Mouse (Mus musculus): ENCODE data around the gene Pdcd2l. TPM values are rescaled to one million over a fixed set of nuclear protein-coding genes. Genes with fewer than 3 reads are reported as not detected.

The Pdcd2l gene
- polyA plus RNA-seq, 1 experiment from 2014 or later: 54.3 TPM

GRCm38 (mm10) chr7:34141123-34141522, 55.3 kb downstream of the Pdcd2l start:
- H3K4me3 ChIP-seq (ENCODE audit: control insufficient read depth in 1 of 2, insufficient read depth in 1 of 2, low read depth in 1 of 2, low read length in 2 of 2): no peak overlapping the region
- no peaks in the 10 kb centered on the region for H3K9me3 ChIP-seq (ENCODE audit: control insufficient read depth, low read length)
- no peak overlapping the region for H3K4me2 ChIP-seq (ENCODE audit: low read length)
- H3K9ac ChIP-seq (ENCODE audit: low read length): no peak overlapping the region
- 92% methylated on average over 13 of the region's 13 CpGs for WGBS
- no peak overlapping the region for H3K27ac ChIP-seq (replicated peaks in 1 of 2; ENCODE audit: control insufficient read depth in 1 of 2, insufficient read depth in 1 of 2, low read depth in 2 of 2, low read length in 2 of 2)
- H3K4me1 ChIP-seq (ENCODE audit: control insufficient read depth in 2 of 2, insufficient read depth in 2 of 2, low read length in 2 of 2): no peaks in the 10 kb centered on the region
- no peak for ATAC-seq (ENCODE audit: insufficient number of reproducible peaks, insufficient read depth, low FRiP score, low read depth)
- peaks cover 63% of the 10 kb centered on the region for H3K36me3 ChIP-seq (ENCODE audit: control insufficient read depth, insufficient read depth, low read length)
- H3K27me3 ChIP-seq (ENCODE audit: control insufficient read depth, insufficient read depth, low read length): no peaks in the 10 kb centered on the region

- no peaks in the 10 kb centered on the region for H3K9me3 ChIP-seq (ENCODE audit: control insufficient read depth, low read length)
- 91% methylated on average over 6 of the region's 6 CpGs for WGBS
- H3K4me2 ChIP-seq (ENCODE audit: low read length): no peak overlapping the region
- no peaks in the 10 kb centered on the region for H3K27me3 ChIP-seq (ENCODE audit: control insufficient read depth, insufficient read depth, low read length)
- peaks cover 47% of the 10 kb centered on the region for H3K36me3 ChIP-seq (ENCODE audit: control insufficient read depth, insufficient read depth, low read length)
- no peak overlapping the region for H3K27ac ChIP-seq (replicated peaks in 1 of 2; ENCODE audit: control insufficient read depth in 1 of 2, insufficient read depth in 1 of 2, low read depth in 2 of 2, low read length in 2 of 2)
- no peak overlapping the region for H3K4me3 ChIP-seq (ENCODE audit: control insufficient read depth in 1 of 2, insufficient read depth in 1 of 2, low read depth in 1 of 2, low read length in 2 of 2)
- no peak overlapping the region for H3K9ac ChIP-seq (ENCODE audit: low read length)
- ATAC-seq (ENCODE audit: insufficient number of reproducible peaks, insufficient read depth, low FRiP score, low read depth): no peak
- H3K4me1 ChIP-seq (ENCODE audit: control insufficient read depth in 2 of 2, insufficient read depth in 2 of 2, low read length in 2 of 2): no peaks in the 10 kb centered on the region
Measured at GRCm38 (mm10) chr7:34139493-34139892, 57.0 kb downstream of the Pdcd2l start.

Other genes starting within 250 kb of the Pdcd2l start
- gene Scgb2b27, start 182.7 kb downstream of the Pdcd2l start, polyA plus RNA-seq (2014; fragmentation: Nextera tagmentation; extraction: Ambion mirVana): not detected in 2 replicates
- not detected in 2 replicates for gene Scgb1b27, start 175.2 kb downstream of the Pdcd2l start, polyA plus RNA-seq (2014; fragmentation: Nextera tagmentation; extraction: Ambion mirVana)
- not detected in 2 replicates for gene Scgb1b30, start 101.2 kb downstream of the Pdcd2l start, polyA plus RNA-seq (2014; fragmentation: Nextera tagmentation; extraction: Ambion mirVana)
- 6.6 and 7.6 TPM in 2 replicates for gene Wtip, start 63.4 kb downstream of the Pdcd2l start, polyA plus RNA-seq (2014; fragmentation: Nextera tagmentation; extraction: Ambion mirVana)
- 92.0 and 94.6 TPM in 2 replicates for gene Uba2, start 27.1 kb downstream of the Pdcd2l start, polyA plus RNA-seq (2014; fragmentation: Nextera tagmentation; extraction: Ambion mirVana)
- gene Gpi1, start 33.7 kb upstream of the Pdcd2l start, polyA plus RNA-seq (2014; fragmentation: Nextera tagmentation; extraction: Ambion mirVana): 834 and 845 TPM in 2 replicates
- 0.62 TPM in 1 of 2 replicates, not detected in the other for gene Gm6096, start 54.4 kb upstream of the Pdcd2l start, polyA plus RNA-seq (2014; fragmentation: Nextera tagmentation; extraction: Ambion mirVana)
- 40.5 and 44.9 TPM in 2 replicates for gene 4931406P16Rik, start 116.9 kb upstream of the Pdcd2l start, polyA plus RNA-seq (2014; fragmentation: Nextera tagmentation; extraction: Ambion mirVana)
- gene Lsm14a, start 196.7 kb upstream of the Pdcd2l start, polyA plus RNA-seq (2014; fragmentation: Nextera tagmentation; extraction: Ambion mirVana): 32.4 and 40.0 TPM in 2 replicates